21 mouse cellular contexts compared by ENCODE assay signal in genomic region chr1:43398738-43399601, GRCm38 (mm10). TPM values are rescaled to one million over a fixed set of nuclear protein-coding genes. Genes with fewer than 3 reads are reported as not detected.
DNase-seq lines count a peak whose midpoint lies in the region; ATAC-seq and TF ChIP-seq lines count a peak whose summit lies in the region.
"Had no signal": no experiment of that assay in that cellular context is flagged by ENCODE, and none has a peak within 500 bp of the region (broad histone marks: within the 10 kb centered on the region; RNA-seq: fewer than 3 reads in every experiment).

No protein-coding gene starts in this region.

- 0 out of 2 replicates have a peak overlapping the region, but pooled peaks have one; percentile 2 for H3K4me2 ChIP-seq in liver, embryonic 12.5 days
- no peak overlapping the region for H3K4me2 ChIP-seq in forebrain, embryonic 13.5 days
- H3K4me2 ChIP-seq: embryonic facial prominence, embryonic 12.5 days; midbrain, embryonic 15.5 days had no signal

- no peak overlapping the region for H3K9ac ChIP-seq in liver, embryonic 12.5 days
- no peak overlapping the region for H3K9ac ChIP-seq in forebrain, embryonic 13.5 days
- H3K9ac ChIP-seq: embryonic facial prominence, embryonic 12.5 days; midbrain, embryonic 15.5 days had no signal

- H3K27me3 ChIP-seq in G1E (ENCODE audit: insufficient read depth, low read length) = no peaks in the 10 kb centered on the region
- H3K27me3 ChIP-seq in liver, embryonic 12.5 days (replicated peaks) = no peaks in the 10 kb centered on the region
- H3K27me3 ChIP-seq in forebrain, embryonic 13.5 days = no peaks in the 10 kb centered on the region
- H3K27me3 ChIP-seq: embryonic facial prominence, embryonic 12.5 days; midbrain, embryonic 15.5 days had no signal

- no peak for DNase-seq in frontal cortex, postnatal 25 days (ENCODE audit: low spot score in 2 of 2)
- DNase-seq in G1E (ENCODE audit: low spot score) = no peak
- no peak for DNase-seq in gastrocnemius, adult 2 months
- DNase-seq in thymus, postnatal 25 days = no peak
- DNase-seq: adrenal gland, postnatal 36 days; cerebellum, adult 9-10 months; heart, adult 18-20 months; kidney, adult 11 months; layer of hippocampus, postnatal 36 days; lung, postnatal 10 days; retina, postnatal 1 day; thymus, adult 18-20 months had no signal

- no peak for TF ChIP-seq POLR2A in embryonic fibroblast, embryonic 13.5 days (IDR thresholded peaks at IDR 0.05; ENCODE audit: low read depth, low read length)

- intact Hi-C loops in gastrocnemius, adult 2 months (cut with DNase I) = no loop called here

- 68% methylated on average over 10 of the region's 10 CpGs for WGBS in liver, embryonic 12.5 days (ENCODE audit: insufficient replicate concordance)
- WGBS in forebrain, embryonic 13.5 days = 91% methylated on average over 10 of the region's 10 CpGs

- peak overlapping the region; percentile 42; the same call in 1 of the 2 replicates for H3K27ac ChIP-seq in embryonic fibroblast, embryonic 13.5 days (ENCODE audit: insufficient read depth, low read length)
- peak overlapping the region; percentile 49; the same call in 1 of the 2 replicates for H3K27ac ChIP-seq in liver, embryonic 12.5 days
- no peak overlapping the region for H3K27ac ChIP-seq in gastrocnemius, adult 2 months
- no peak overlapping the region for H3K27ac ChIP-seq in forebrain, embryonic 13.5 days
- H3K27ac ChIP-seq: embryonic facial prominence, embryonic 12.5 days; forebrain, embryonic 10.5 days; hindbrain, postnatal 0 days; midbrain, embryonic 15.5 days had no signal

- peak; percentile 66; the same call in 1 of the 2 replicates for ATAC-seq in frontal cortex, adult (ENCODE audit: low TSS enrichment)
- ATAC-seq in G1E (ENCODE audit: extremely low read depth, insufficient number of reproducible peaks, low FRiP score, poor library complexity, severe bottlenecking) = peak; percentile 52
- ATAC-seq in liver, embryonic 12.5 days = no peak; the same call in 1 of the 2 replicates
- no peak for ATAC-seq in forebrain, embryonic 13.5 days
- ATAC-seq: hindbrain, postnatal 0 days; midbrain, embryonic 15.5 days; Patski had no signal

- H3K36me3 ChIP-seq in G1E (replicated peaks) = no peaks in the 10 kb centered on the region
- no peaks in the 10 kb centered on the region for H3K36me3 ChIP-seq in liver, embryonic 12.5 days
- H3K36me3 ChIP-seq in forebrain, embryonic 13.5 days (ENCODE audit: poor library complexity, severe bottlenecking) = no peaks in the 10 kb centered on the region
- H3K36me3 ChIP-seq: embryonic facial prominence, embryonic 12.5 days; forebrain, embryonic 10.5 days; midbrain, embryonic 15.5 days had no signal

- no peaks in the 10 kb centered on the region for H3K9me3 ChIP-seq in G1E (replicated peaks)
- H3K9me3 ChIP-seq in liver, embryonic 12.5 days (replicated peaks) = no peaks in the 10 kb centered on the region
- H3K9me3 ChIP-seq in forebrain, embryonic 13.5 days (replicated peaks) = no peaks in the 10 kb centered on the region
- H3K9me3 ChIP-seq: embryonic facial prominence, embryonic 12.5 days; forebrain, embryonic 10.5 days; midbrain, embryonic 15.5 days had no signal

- peaks cover 33% of the 10 kb centered on the region for H3K4me1 ChIP-seq in G1E (ENCODE audit: insufficient read depth, low read depth, low read length)
- H3K4me1 ChIP-seq in embryonic fibroblast, embryonic 13.5 days (ENCODE audit: control insufficient read depth, insufficient read depth, low read length) = peaks cover 17% of the 10 kb centered on the region
- peaks cover 30% of the 10 kb centered on the region for H3K4me1 ChIP-seq in liver, embryonic 12.5 days
- H3K4me1 ChIP-seq in forebrain, embryonic 13.5 days = no peaks in the 10 kb centered on the region
- H3K4me1 ChIP-seq: embryonic facial prominence, embryonic 12.5 days; midbrain, embryonic 15.5 days had no signal

- no peak overlapping the region; the same call in 1 of the 2 replicates for H3K4me3 ChIP-seq in G1E (ENCODE audit: low read depth, low read length)
- H3K4me3 ChIP-seq in embryonic fibroblast, embryonic 13.5 days (ENCODE audit: insufficient read depth, low read length) = no peak overlapping the region
- H3K4me3 ChIP-seq in liver, embryonic 12.5 days = no peak overlapping the region
- H3K4me3 ChIP-seq in gastrocnemius, adult 2 months = no peak overlapping the region
- no peak overlapping the region for H3K4me3 ChIP-seq in forebrain, embryonic 13.5 days
- H3K4me3 ChIP-seq: embryonic facial prominence, embryonic 12.5 days; forebrain, embryonic 10.5 days; midbrain, embryonic 15.5 days had no signal

- no peak for TF ChIP-seq CTCF in G1E (IDR thresholded peaks at IDR 0.05; ENCODE audit: low read depth, low read length)
- no peak for TF ChIP-seq CTCF in embryonic fibroblast, embryonic 13.5 days (IDR thresholded peaks at IDR 0.05; ENCODE audit: borderline replicate concordance, insufficient read depth, low read length)
- TF ChIP-seq CTCF in gastrocnemius, adult 2 months (IDR thresholded peaks at IDR 0.05) = no peak

RNA-seq across cellular contexts. Expression of gene Nck2, which starts 45.4 kb away (rescaled TPM):
- total RNA-seq in G1E (2014; fragmentation: Nextera tagmentation) (40.1 and 45.3 TPM in 2 replicates), G1E (2017) (97.0 and 101 TPM in 2 replicates)
- 54.4 and 54.7 TPM in 2 replicates for polyA plus RNA-seq in G1E (2012)
- polyA plus RNA-seq in embryonic fibroblast, embryonic 13.5 days (2011; ENCODE audit: insufficient read length, low read depth, missing spikeins) = 24.4 and 28.5 TPM in 2 replicates
- polyA plus RNA-seq in liver, embryonic 12.5 days (2016; fragmentation: Nextera tagmentation; extraction: Ambion mirVana) = 20.3 and 20.4 TPM in 2 replicates
- 10 to 100 TPM; 18.0 to 18.6 TPM for total RNA-seq in gastrocnemius, adult 2 months (2021)
- polyA plus RNA-seq in forebrain, embryonic 13.5 days (2015; fragmentation: Nextera tagmentation; extraction: Ambion mirVana) = 34.9 and 36.3 TPM in 2 replicates

Comparison
In these comparisons a context has a peak if more than half of its experiments do, and no peak if none do; other contexts are left out.
1. ATAC-seq: peak in frontal cortex, adult (single experiment) and G1E (single experiment); none in liver, embryonic 12.5 days (single experiment) and forebrain, embryonic 13.5 days (single experiment).
2. H3K27ac ChIP-seq: peak in embryonic fibroblast, embryonic 13.5 days (single experiment) and liver, embryonic 12.5 days (single experiment); none in gastrocnemius, adult 2 months (single experiment) and forebrain, embryonic 13.5 days (single experiment).